Mouse (Mus musculus) E14TG2a.4 (cell line): Measurements from ENCODE around the gene Hacl1.

Experiments
- CTCF ChIP-seq: conservative IDR thresholded peaks from 2 replicates; pipeline ENCODE4 v1.5.1; 2014; ENCODE audit warnings: low read length
- NANOG ChIP-seq: IDR thresholded peaks from 2 replicates; pipeline ENCODE4 v1.6.1; 2014; ENCODE audit warnings: borderline replicate concordance, low read length, mixed read lengths
- POU5F1 ChIP-seq: IDR thresholded peaks from 2 replicates; pipeline ENCODE4 v1.6.1; 2014; ENCODE audit warnings: low read length, borderline replicate concordance

GRCm38 (mm10) chr14:31601908-31602615, 39.0 kb downstream of the Hacl1 start:
- TF ChIP-seq CTCF (no peak), NANOG (no peak), POU5F1 (no peak)
